Mouse (Mus musculus): ENCODE data around the gene Gm13697.

- TF ChIP-seq CTCF (IDR thresholded peaks at IDR 0.05; ENCODE audit: borderline replicate concordance, control insufficient read depth, extremely low read depth, insufficient read depth, low read length, poor library complexity), result no peak
- no peak for TF ChIP-seq POLR2A (IDR thresholded peaks at IDR 0.05; ENCODE audit: control insufficient read depth, extremely low read depth, insufficient read depth, low read length, poor library complexity)
Observed at GRCm38 (mm10) chr2:84025217-84025616, 40.7 kb downstream of the Gm13697 start.
